Mouse (Mus musculus): ENCODE data around the gene Gm11032.
"Not testable (repeated sequence)": the region's sequence is repeated elsewhere in the genome, so short reads cannot be mapped to it uniquely, and the experiment has no call there.

Gm11032 gene

GRCm38 (mm10) chr11:4620017-4620485 lies at the start of gene Gm11032:
Gm11032 (plus strand) TSS chr11:4620067.
- DNase-seq (ENCODE audit: low spot score): no peak

GRCm38 (mm10) chr11:4571491-4571901 lies 48.4 kb upstream of the Gm11032 start:
- DNase-seq (ENCODE audit: low spot score): no peak

DNA sequence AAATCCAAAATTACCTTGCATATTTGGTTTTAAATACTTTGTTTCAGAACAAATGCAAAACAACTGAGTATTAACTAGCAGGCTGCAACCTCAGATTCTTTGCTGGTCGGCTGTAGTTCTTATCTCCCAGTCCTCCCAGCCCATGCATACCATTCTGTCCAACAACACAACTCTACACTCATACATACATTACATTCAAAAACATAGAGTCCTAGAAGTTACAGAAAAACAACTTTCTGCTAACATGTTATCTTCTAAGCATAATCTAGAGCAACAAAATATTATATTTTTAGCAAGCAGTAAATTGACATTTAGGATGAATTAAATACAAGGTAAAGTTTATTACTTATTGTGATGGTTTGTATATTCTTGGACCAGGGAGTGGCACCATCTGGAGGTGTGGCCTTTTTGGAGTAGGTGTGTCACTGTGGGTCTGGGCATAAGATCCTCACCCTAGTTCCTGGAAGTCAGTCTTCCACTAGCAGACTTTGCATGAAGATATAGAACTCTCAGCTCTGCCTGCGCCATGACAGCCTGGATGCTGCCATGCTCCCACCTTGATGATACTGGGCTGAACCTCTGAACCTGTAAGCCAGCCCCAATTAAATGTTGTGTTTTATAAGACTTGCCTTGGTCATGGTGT lies 43.7 kb upstream of the Gm11032 start:
- DNase-seq (ENCODE audit: low spot score): not testable (repeated sequence)

- DNase-seq (ENCODE audit: low spot score): no peak
Observed at GRCm38 (mm10) chr11:4577079-4577478, 42.8 kb upstream of the Gm11032 start.

GRCm38 (mm10) chr11:4578682-4579081 lies 41.2 kb upstream of the Gm11032 start:
- DNase-seq (ENCODE audit: low spot score): no peak

DNA sequence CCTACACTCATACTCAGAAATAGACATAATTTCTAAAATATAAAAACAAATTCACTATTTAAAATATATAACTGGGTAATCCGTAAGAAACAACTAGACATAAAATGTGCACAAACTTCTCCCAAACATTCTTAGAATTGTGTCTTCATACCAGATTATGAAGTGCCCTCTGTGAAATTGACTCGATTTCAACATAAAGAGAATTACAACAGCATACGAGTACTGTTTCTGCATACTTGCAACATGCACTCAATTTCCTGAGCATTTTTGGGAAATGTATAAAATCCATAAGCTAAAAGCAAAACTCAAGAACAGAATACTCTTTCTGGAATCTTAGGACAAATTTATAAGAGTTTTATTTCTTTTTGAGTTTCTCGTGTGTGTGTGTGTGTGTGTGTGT lies 28.1 kb upstream of the Gm11032 start:
- no peak for DNase-seq (ENCODE audit: low spot score)

GRCm38 (mm10) chr11:4593491-4593848 lies 26.4 kb upstream of the Gm11032 start:
- no peak for DNase-seq (ENCODE audit: low spot score)

DNA sequence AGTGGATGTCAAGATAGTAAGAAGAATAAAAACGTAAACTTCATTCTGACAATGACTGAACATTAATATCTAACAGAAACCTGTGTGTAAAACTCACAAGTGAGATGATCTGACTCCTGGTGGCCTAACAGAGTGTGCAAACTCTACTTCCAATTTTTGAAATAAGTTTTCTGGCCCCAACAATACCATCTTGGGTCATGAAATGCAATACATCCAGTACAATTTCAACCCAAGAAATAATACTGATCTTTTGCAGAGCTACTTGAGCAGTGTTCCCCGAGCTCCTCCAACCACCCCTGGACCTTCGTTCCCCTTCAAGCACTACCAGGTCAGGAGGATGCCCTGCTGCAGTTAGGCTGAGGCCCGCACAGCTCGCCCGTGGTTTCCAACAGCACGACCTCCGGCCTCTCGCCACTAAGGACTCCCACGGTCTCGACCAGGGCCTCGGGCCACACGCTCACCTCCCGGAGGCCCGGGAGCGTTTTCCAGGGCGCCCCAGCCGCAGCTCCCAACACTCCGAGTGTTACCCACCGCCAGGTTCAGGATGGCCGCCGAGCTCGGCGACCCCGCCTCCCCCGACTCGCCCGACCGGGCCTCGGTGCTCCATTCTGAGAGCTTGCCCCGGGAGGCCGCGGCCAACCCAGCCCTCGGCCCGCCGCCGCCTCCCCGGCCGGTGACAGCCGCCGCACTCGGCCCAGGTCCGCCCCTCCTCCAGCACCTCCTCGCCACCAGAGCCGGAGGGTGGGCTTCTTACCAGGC lies 25.8 kb upstream of the Gm11032 start:
- DNase-seq (ENCODE audit: low spot score): peak; percentile 23

DNA sequence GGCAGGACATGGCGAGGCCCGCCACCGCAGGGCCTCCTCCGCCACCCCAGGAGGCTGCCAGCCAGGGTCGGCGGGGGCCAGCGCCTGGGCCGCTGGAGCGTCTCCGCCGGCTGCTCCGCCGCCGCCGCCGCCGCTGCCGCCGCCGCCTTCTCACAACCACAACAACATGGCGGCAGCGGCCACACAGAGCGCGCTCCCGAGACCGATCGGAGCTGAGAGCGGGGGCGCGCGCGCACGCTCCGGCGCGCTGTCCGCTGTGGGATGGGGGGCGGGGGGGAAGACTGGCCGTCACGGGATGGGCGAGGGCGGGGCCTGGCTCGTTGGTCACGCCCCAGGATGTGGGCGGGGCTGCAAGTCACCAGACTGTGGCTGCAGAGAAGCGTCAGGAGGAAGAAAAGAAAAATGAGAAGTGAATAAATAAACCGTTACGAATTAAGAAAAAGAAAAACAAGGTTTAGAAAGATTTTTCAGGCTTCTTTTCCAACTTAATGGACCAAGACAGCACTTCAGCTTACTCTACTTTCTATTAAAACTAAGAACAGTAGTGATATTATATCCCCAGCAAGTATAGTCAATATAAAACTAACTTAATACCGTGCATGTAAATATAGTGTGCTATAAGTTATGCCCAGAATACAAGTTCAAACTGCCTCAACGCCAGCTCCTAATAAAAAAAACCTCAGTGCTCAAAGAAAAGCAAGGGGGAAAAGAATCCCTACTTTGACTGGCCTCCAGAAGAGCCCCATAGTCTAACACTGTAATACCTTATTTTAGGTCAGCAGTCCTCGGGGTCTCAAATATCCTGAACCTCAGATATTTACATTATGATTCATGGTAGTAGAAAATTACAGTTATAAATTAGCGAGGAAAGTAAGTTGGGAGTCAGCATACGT lies 25.0 kb upstream of the Gm11032 start, which contains the start of gene Mtmr3:
Gene Mtmr3, minus strand, starts transcription at position 256 of the 893 bp plus-strand sequence.
- peak; percentile 74 for DNase-seq (ENCODE audit: low spot score)

GRCm38 (mm10) chr11:4598411-4598810 lies 21.5 kb upstream of the Gm11032 start:
- DNase-seq (ENCODE audit: low spot score): no peak

DNA sequence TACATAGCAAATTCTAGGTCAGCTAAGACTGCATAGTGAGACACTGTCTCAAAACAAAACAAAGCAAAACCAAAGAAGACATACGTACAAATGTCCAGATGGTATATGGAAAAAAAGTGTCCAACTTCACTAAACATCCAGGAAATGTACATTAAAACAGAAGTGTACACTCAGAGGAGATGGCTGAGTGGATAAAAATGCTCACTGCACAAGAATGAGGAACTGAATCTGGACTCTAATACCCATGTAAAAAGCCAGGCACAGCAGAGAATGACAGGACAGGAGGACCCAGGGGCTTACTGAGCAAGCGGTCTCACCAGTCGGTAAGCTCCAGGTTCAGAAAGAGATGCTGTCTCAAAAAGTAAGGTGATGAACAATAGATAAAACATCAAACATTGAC lies 20.0 kb upstream of the Gm11032 start:
- DNase-seq (ENCODE audit: low spot score): no peak

GRCm38 (mm10) chr11:4601890-4602289 lies 18.0 kb upstream of the Gm11032 start:
- DNase-seq (ENCODE audit: low spot score): no peak

DNA sequence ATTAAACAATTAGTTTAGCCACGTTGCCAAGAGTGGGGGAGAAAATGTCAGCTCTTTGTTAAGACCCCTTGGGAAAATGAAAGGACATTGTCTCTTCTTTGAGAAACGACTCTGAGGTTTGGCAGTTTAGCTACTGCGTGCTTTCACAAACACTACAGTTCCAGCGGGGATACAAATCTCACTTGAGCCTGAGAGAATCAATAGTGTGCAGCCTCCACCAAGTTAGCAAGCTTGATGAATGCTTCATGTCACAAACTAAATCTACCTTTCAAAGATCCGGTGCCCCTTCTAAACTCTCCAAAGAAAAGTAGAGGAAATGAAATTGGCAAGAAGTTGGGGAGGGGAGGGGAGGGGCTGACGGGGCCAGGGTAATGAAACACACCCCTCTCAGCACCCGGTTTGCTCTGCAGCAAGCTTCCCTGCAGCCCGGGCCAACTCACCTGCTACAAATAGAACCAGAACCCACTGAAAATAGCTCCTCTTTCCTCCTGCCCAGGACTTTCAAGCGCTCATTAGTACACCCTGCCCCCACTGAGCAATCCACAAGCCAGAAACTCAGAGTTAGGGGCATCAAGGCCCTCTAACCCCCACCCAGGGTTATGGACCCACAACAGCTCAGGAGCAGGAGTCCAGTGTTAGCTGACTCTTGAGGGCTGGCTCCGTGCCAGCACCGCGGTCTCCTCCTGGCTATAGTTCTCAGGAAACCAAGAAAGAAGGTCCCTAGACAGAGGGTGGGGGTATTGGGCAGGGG lies 17.0 kb upstream of the Gm11032 start:
- DNase-seq (ENCODE audit: low spot score): no peak

- DNase-seq (ENCODE audit: low spot score): no peak
Observed at GRCm38 (mm10) chr11:4604441-4604840, 15.4 kb upstream of the Gm11032 start.

DNA sequence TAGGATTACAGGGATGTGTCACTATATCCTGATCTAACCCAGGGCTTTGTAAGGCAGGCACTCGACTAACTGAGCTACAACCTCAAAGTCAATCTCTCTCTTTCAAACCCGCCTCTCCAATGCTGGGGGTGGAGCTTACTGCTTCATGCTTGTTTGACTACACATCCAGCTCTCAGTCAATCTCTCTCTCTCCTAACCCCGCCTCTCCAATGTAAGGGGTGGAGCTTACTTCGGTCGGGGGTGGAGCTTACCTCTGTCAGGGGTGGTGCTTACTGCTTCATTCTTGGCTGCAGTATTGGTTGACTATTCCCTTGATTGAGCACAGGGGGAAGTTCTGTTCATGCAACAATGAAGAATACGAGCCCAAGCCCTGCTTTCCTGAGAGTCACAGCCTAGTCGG lies 14.5 kb upstream of the Gm11032 start:
- DNase-seq (ENCODE audit: low spot score): no peak

- no peak for DNase-seq (ENCODE audit: low spot score)
Observed at GRCm38 (mm10) chr11:4606541-4606940, 13.3 kb upstream of the Gm11032 start.

GRCm38 (mm10) chr11:4611904-4612303 lies 8.0 kb upstream of the Gm11032 start:
- DNase-seq (ENCODE audit: low spot score): no peak

- DNase-seq (ENCODE audit: low spot score): no peak
Observed at GRCm38 (mm10) chr11:4620501-4621108, 738 bp downstream of the Gm11032 start.

DNA sequence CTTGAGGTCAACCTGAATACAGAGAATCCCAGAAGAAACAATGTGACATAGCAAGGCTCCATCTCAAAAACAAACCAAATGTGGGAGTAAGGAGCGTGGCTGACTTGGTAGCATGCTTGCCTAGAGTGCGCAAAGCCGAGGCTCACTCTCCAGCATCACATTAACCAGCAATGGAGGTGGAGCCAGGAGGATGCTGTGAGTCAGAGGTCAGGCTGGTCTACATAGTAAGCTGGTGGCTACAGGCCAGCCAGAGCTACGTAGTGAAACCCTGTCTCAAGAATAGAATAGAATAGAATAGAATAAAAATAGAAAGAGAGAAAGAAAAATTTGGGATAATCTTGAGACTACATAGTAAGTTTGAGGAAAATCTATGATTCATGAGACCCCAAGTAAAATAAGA lies 2.0 kb downstream of the Gm11032 start:
- no peak for DNase-seq (ENCODE audit: low spot score)

GRCm38 (mm10) chr11:4622442-4622986 lies 2.6 kb downstream of the Gm11032 start:
- no peak for DNase-seq (ENCODE audit: low spot score)

GRCm38 (mm10) chr11:4622997-4623396 lies 3.1 kb downstream of the Gm11032 start:
- no peak for DNase-seq (ENCODE audit: low spot score)
